Mouse (Mus musculus) heart, embryonic 11.5 days (tissue): Measurements from ENCODE around the gene 1700001L19Rik. TPM values are rescaled to one million over a fixed set of nuclear protein-coding genes. Genes with fewer than 3 reads are reported as not detected.
A peak's percentile ranks its signal among the peaks of the same experiment; 100 is the strongest.
"Not testable (repeated sequence)": the region's sequence is repeated elsewhere in the genome, so short reads cannot be mapped to it uniquely, and the experiment has no call there.

Experiments
- ATAC-seq: fragments of 200-750 bp; cut with Nextera tagmentation; replicated peaks from 2 replicates; pipeline ENCODE4 v1.8.0; 2017; ENCODE audit warnings: moderate library complexity; ENCODE audit not compliant: insufficient number of reproducible peaks, low FRiP score, low TSS enrichment
- H3K27ac ChIP-seq: fragments of 300-500 bp; sonication (generic); 2 replicates; pipeline ENCODE4 v1.5.1; 2014; ENCODE audit warnings: mild to moderate bottlenecking, low read depth, low read length
- H3K27me3 ChIP-seq: fragments of 300-500 bp; sonication (generic); 2 replicates; pipeline ENCODE4 v1.6.1; 2014; ENCODE audit warnings: mild to moderate bottlenecking, low read length, mixed read lengths; ENCODE audit not compliant: control insufficient read depth, insufficient read depth
- H3K36me3 ChIP-seq: fragments of 300-500 bp; sonication (generic); 2 replicates; pipeline ENCODE4 v1.6.1; 2014; ENCODE audit warnings: mild to moderate bottlenecking, low read length, moderate library complexity, mixed read lengths; ENCODE audit not compliant: control insufficient read depth, insufficient read depth
- H3K4me1 ChIP-seq: fragments of 300-500 bp; sonication (generic); 2 replicates; pipeline ENCODE4 v1.6.1; 2014; ENCODE audit warnings: low read length; ENCODE audit not compliant: control insufficient read depth, insufficient read depth
- H3K4me2 ChIP-seq: fragments of 300-500 bp; sonication (generic); 2 replicates; pipeline ENCODE4 v1.6.1; 2014; ENCODE audit warnings: mild to moderate bottlenecking, moderate library complexity
- H3K4me3 ChIP-seq: fragments of 300-500 bp; sonication (generic); 2 replicates; pipeline ENCODE4 v1.5.1; 2014; ENCODE audit warnings: low read depth, low read length
- H3K9ac ChIP-seq: fragments of 300-500 bp; sonication (generic); 2 replicates; pipeline ENCODE4 v1.6.1; 2014; ENCODE audit warnings: mild to moderate bottlenecking, low read depth, low read length, moderate library complexity
- H3K9me3 ChIP-seq: fragments of 300-500 bp; sonication (generic); replicated peaks from 2 replicates; pipeline ENCODE4 v1.6.1; 2016; ENCODE audit warnings: low read length; ENCODE audit not compliant: control insufficient read depth
- WGBS: fragments of 180-500 bp; shearing (Covaris S2); extraction: QIAGEN DNeasy Blood & Tissue Kit; methylation state at CpG from one replicate; pipeline ENCODE4 v1.1.7; 2014; ENCODE audit not compliant: insufficient replicate concordance; 5-methylcytosine and 5-hydroxymethylcytosine counted together
- polyA plus RNA-seq: library from polyadenylated mRNA; unstranded; fragments of >200 nt; fragmentation: Nextera tagmentation; extraction: Ambion mirVana; gene quantifications from 2 replicates; pipeline ENCODE4 v1.2.1, GENCODE M21; 2014

1700001L19Rik gene
- polyA plus RNA-seq, result 0.39 and 0.58 TPM in 2 replicates

- H3K4me3 ChIP-seq, result 0 out of 2 replicates have a peak within 1 kb of the TSS, but pooled peaks have one; percentile 10
- no peak within 1 kb of the TSS for H3K27ac ChIP-seq
- 0 out of 2 replicates have a peak, but pooled peaks cover 4% of the 10 kb centered on the region for H3K4me1 ChIP-seq
- no peak for ATAC-seq
- H3K27me3 ChIP-seq, result peaks cover 6% of the 10 kb centered on the region; the same call in 1 of the 2 replicates
- H3K9me3 ChIP-seq, result no peaks in the 10 kb centered on the region
- H3K36me3 ChIP-seq, result peaks cover 8% of the 10 kb centered on the region
- H3K9ac ChIP-seq, result no peak within 1 kb of the TSS
- 10% methylated on average over 10 of the region's 10 CpGs for WGBS
- H3K4me2 ChIP-seq, result peak within 1 kb of the TSS; percentile 47
Observed at GRCm38 (mm10) chr13:68597199-68597598, at the start of gene 1700001L19Rik. TSS of gene 1700001L19Rik (plus strand) at chr13:68597421.

- not testable (repeated sequence) for H3K27ac ChIP-seq, H3K9me3 ChIP-seq, H3K4me1 ChIP-seq, H3K4me3 ChIP-seq, ATAC-seq, H3K4me2 ChIP-seq, H3K27me3 ChIP-seq, H3K9ac ChIP-seq, H3K36me3 ChIP-seq
- 19% methylated on average over 2 of the region's 6 CpGs for WGBS
Observed at GRCm38 (mm10) chr13:68553391-68553790, 43.8 kb upstream of the 1700001L19Rik start.

- whole genome bisulfite sequencing, result 92% methylated on average over 9 of the region's 9 CpGs
- Histone ChIP-seq H3K9ac (no peak overlapping the region), H3K36me3 (peaks cover 40% of the 10 kb centered on the region), H3K9me3 (no peaks in the 10 kb centered on the region), H3K27ac (no peak overlapping the region), H3K27me3 (no peaks in the 10 kb centered on the region), H3K4me3 (no peak overlapping the region), H3K4me2 (no peak overlapping the region), H3K4me1 (peaks cover under 1% of the 10 kb centered on the region; the same call in 1 of the 2 replicates)
- no peak for ATAC-seq
Observed at GRCm38 (mm10) chr13:68568110-68568509, 29.1 kb upstream of the 1700001L19Rik start.

GRCm38 (mm10) chr13:68568548-68568947, 28.7 kb upstream of the 1700001L19Rik start:
- Histone ChIP-seq H3K9me3 (no peaks in the 10 kb centered on the region), H3K4me1 (peaks cover 5% of the 10 kb centered on the region; the same call in 1 of the 2 replicates), H3K27me3 (no peaks in the 10 kb centered on the region), H3K36me3 (peaks cover 36% of the 10 kb centered on the region), H3K9ac (no peak overlapping the region), H3K4me3 (no peak overlapping the region), H3K4me2 (no peak overlapping the region), H3K27ac (no peak overlapping the region)
- WGBS, result 86% methylated on average over 11 of the region's 11 CpGs
- no peak for ATAC-seq

- Histone ChIP-seq H3K36me3 (peaks cover 30% of the 10 kb centered on the region), H3K27me3 (no peaks in the 10 kb centered on the region), H3K9me3 (no peaks in the 10 kb centered on the region), H3K27ac (no peak overlapping the region), H3K4me3 (no peak overlapping the region), H3K4me2 (no peak overlapping the region), H3K4me1 (peaks cover 9% of the 10 kb centered on the region; the same call in 1 of the 2 replicates), H3K9ac (no peak overlapping the region)
- ATAC-seq, result no peak
- 70% methylated on average over 17 of the region's 17 CpGs for WGBS
Observed at GRCm38 (mm10) chr13:68569589-68570336, 27.5 kb upstream of the 1700001L19Rik start.

GRCm38 (mm10) chr13:68572247-68572646, 25.0 kb upstream of the 1700001L19Rik start:
- peak; percentile 51; the same call in 1 of the 2 replicates for ATAC-seq

GRCm38 (mm10) chr13:68572966-68573913, 24.0 kb upstream of the 1700001L19Rik start:
- peak overlapping the region; percentile 54; the same call in 1 of the 2 replicates for H3K9ac ChIP-seq
- H3K9me3 ChIP-seq, result no peaks in the 10 kb centered on the region
- no peak overlapping the region for H3K4me3 ChIP-seq
- peak overlapping the region; percentile 93 for H3K27ac ChIP-seq
- peaks cover 9% of the 10 kb centered on the region; the same call in 1 of the 2 replicates for H3K4me1 ChIP-seq
- no peaks in the 10 kb centered on the region for H3K27me3 ChIP-seq
- 62% methylated on average over 10 of the region's 10 CpGs for WGBS
- peak; percentile 55; the same call in 1 of the 2 replicates for ATAC-seq
- H3K36me3 ChIP-seq, result peaks cover 23% of the 10 kb centered on the region; the same call in 1 of the 2 replicates
- H3K4me2 ChIP-seq, result peak overlapping the region; percentile 27

More at GRCm38 (mm10) chr13:68572247-68572646, 25.0 kb upstream of the 1700001L19Rik start:
- Histone ChIP-seq H3K4me3 (no peak overlapping the region), H3K36me3 (peaks cover 28% of the 10 kb centered on the region; the same call in 1 of the 2 replicates), H3K9ac (no peak overlapping the region), H3K4me1 (peaks cover 9% of the 10 kb centered on the region; the same call in 1 of the 2 replicates), H3K27me3 (no peaks in the 10 kb centered on the region), H3K27ac (peak overlapping the region; percentile 93), H3K4me2 (peak overlapping the region; percentile 27; the same call in 1 of the 2 replicates), H3K9me3 (no peaks in the 10 kb centered on the region)
- WGBS, result 60% methylated on average over 19 of the region's 19 CpGs

GRCm38 (mm10) chr13:68574398-68574797, 22.8 kb upstream of the 1700001L19Rik start:
- peaks cover 21% of the 10 kb centered on the region; the same call in 1 of the 2 replicates for H3K36me3 ChIP-seq
- H3K4me2 ChIP-seq, result no peak overlapping the region
- no peaks in the 10 kb centered on the region for H3K9me3 ChIP-seq
- H3K9ac ChIP-seq, result no peak overlapping the region
- peaks cover 9% of the 10 kb centered on the region; the same call in 1 of the 2 replicates for H3K4me1 ChIP-seq
- H3K4me3 ChIP-seq, result no peak overlapping the region
- peak overlapping the region; percentile 93; the same call in 1 of the 2 replicates for H3K27ac ChIP-seq
- 82% methylated on average over 4 of the region's 4 CpGs for WGBS
- H3K27me3 ChIP-seq, result no peaks in the 10 kb centered on the region
- ATAC-seq, result no peak
